In the genomic region with DNA sequence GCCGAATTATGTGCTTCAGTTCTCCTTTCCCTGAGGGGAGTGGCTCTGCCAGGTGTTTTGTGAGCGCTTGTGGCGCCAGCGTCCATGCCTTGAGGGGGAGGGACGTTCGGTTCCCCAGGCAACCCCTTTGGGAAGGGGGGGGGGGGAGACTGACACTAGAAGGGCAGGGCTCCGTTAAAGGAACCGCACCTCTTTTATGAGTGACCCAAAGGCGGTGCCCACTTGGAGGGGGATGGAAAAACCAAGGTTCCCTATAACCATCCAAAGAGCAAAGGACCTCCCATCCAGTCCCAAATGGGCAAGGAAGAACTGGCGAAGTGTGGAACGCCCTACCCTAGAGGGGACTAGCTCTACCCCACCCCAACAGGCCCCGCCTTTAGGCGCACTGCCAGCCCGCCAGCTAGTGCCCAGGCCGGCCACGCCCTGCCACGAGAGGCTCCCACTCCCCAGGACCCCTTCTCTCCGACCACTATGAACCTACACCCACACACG, we compare ENCODE assay signal across 8 mouse cellular contexts. TPM values are rescaled to one million over a fixed set of nuclear protein-coding genes. Genes with fewer than 3 reads are reported as not detected.
A peak's percentile ranks its signal among the peaks of the same experiment; 100 is the strongest.
DNase-seq lines count a peak whose midpoint lies in the region; ATAC-seq and TF ChIP-seq lines count a peak whose summit lies in the region.

No protein-coding gene starts in this region.

- intact Hi-C loops in heart, postnatal 14 days (cut with DNase I): no loop called here

- peak overlapping the region; percentile 83 for H3K27ac ChIP-seq in ES-E14 (ENCODE audit: insufficient read depth, low read depth, low read length, poor library complexity, severe bottlenecking)
- H3K27ac ChIP-seq in small intestine, adult 2 months (ENCODE audit: insufficient read depth, low read depth, low read length): peak overlapping the region; percentile 77

- DNase-seq in ES-E14 (ENCODE audit: low read depth, low spot score): no peak
- DNase-seq in adrenal gland, postnatal 10 days: peak; percentile 80
- DNase-seq in heart, postnatal 14 days: peak; percentile 75 to 76
- peak; percentile 49 to 78 for DNase-seq in kidney, postnatal 36 days
- DNase-seq in layer of hippocampus, adult 9-10 months (ENCODE audit: low spot score): no peak

- in situ Hi-C loops in ES-E14 (cut with MboI; ENCODE audit: low sequenced_read_pairs in 2 of 2, unreplicated experiment in 2 of 2): no loop called here

- H3K9me3 ChIP-seq in ES-E14 (ENCODE audit: control insufficient read depth, insufficient read depth, low read depth, low read length): no peaks in the 10 kb centered on the region
- H3K9me3 ChIP-seq in megakaryocyte, embryonic 14.5 days: no peaks in the 10 kb centered on the region; the same call in 1 of the 2 replicates

- peak overlapping the region; percentile 87 for H3K9ac ChIP-seq in ES-E14 (ENCODE audit: insufficient read depth, low read depth, low read length, poor library complexity, severe bottlenecking)

- peaks cover 0 to 14% of the 10 kb centered on the region in 2 experiments; a peak in 1 of 4 replicates for H3K4me1 ChIP-seq in ES-E14 (ENCODE audit: control insufficient read depth in 2 of 2, insufficient read depth in 2 of 2, low read length in 2 of 2, poor library complexity in 1 of 2)
- peaks cover 34% of the 10 kb centered on the region for H3K4me1 ChIP-seq in megakaryocyte, embryonic 14.5 days
- peaks cover 7% of the 10 kb centered on the region; the same call in 1 of the 2 replicates for H3K4me1 ChIP-seq in small intestine, adult 2 months (ENCODE audit: control insufficient read depth, insufficient read depth, insufficient read length, low read length)

- 11% methylated on average over 18 of the region's 19 CpGs for WGBS in small intestine, adult 2 months

- peak; percentile 83 for ATAC-seq in erythroid progenitor cell, adult 5-6 weeks (replicated peaks; ENCODE audit: low FRiP score, poor library complexity, severe bottlenecking)

- H3K4me3 ChIP-seq in ES-E14 (ENCODE audit: insufficient read depth in 1 of 2, low read depth in 1 of 2, low read length in 2 of 2, poor library complexity in 1 of 2, severe bottlenecking in 1 of 2): peak overlapping the region; percentile 85 to 90
- peak overlapping the region; percentile 90 for H3K4me3 ChIP-seq in megakaryocyte, embryonic 14.5 days (replicated peaks)
- peak overlapping the region; percentile 87 for H3K4me3 ChIP-seq in small intestine, adult 2 months (ENCODE audit: low read depth, low read length)

- TF ChIP-seq CTCF in small intestine, adult 2 months (IDR thresholded peaks at IDR 0.05; ENCODE audit: extremely low read depth, insufficient read length, insufficient replicate concordance, low read depth, low read length): no peak

- H3K36me3 ChIP-seq in ES-E14 (ENCODE audit: control insufficient read depth, insufficient read depth, low read length, poor library complexity, severe bottlenecking): peaks cover 16% of the 10 kb centered on the region
- no peaks in the 10 kb centered on the region for H3K36me3 ChIP-seq in megakaryocyte, embryonic 14.5 days (replicated peaks; ENCODE audit: low read length)
- peaks cover 11% of the 10 kb centered on the region for H3K36me3 ChIP-seq in small intestine, adult 2 months (ENCODE audit: control insufficient read depth, insufficient read depth, low read length)

- peaks cover 28% of the 10 kb centered on the region for H3K27me3 ChIP-seq in megakaryocyte, embryonic 14.5 days (replicated peaks)
- H3K27me3 ChIP-seq in small intestine, adult 2 months (ENCODE audit: control insufficient read depth, insufficient read depth, low read length): no peaks in the 10 kb centered on the region

- TF ChIP-seq POLR2A in small intestine, adult 2 months (IDR thresholded peaks at IDR 0.05; ENCODE audit: low read depth, low read length): no peak

TF ChIP-seq in ES-E14, 5 proteins besides CTCF, POLR2A, EP300 and RAD21:
- TF ChIP-seq MAFK (IDR thresholded peaks at IDR 0.05; ENCODE audit: insufficient read depth, low read depth, low read length) (no peak), HCFC1 (IDR thresholded peaks at IDR 0.05; ENCODE audit: borderline replicate concordance, insufficient read depth, low read length) (no peak), CHD2 (IDR thresholded peaks at IDR 0.05; ENCODE audit: low read depth, low read length) (no peak), ZNF384 (IDR thresholded peaks at IDR 0.05; ENCODE audit: low read depth, low read length) (no peak), ZC3H11A (IDR thresholded peaks at IDR 0.05; ENCODE audit: borderline replicate concordance, low read depth, low read length) (no peak)

RNA-seq across cellular contexts. Expression of gene Plp2, which starts 0.8 kb away (rescaled TPM):
- 278 and 336 TPM in 2 replicates for total RNA-seq in ES-E14 (2012; rRNA removed)
- 10 to 100 TPM; 71.5 to 72.6 TPM for total RNA-seq in adrenal gland, postnatal 10 days (2021)
- 64.6 and 96.2 TPM in 2 replicates for total RNA-seq in erythroid progenitor cell, adult 5-6 weeks (2015; ENCODE audit: low replicate concordance)
- total RNA-seq in erythroid progenitor cell, adult 5-6 weeks (2017; ENCODE audit: low replicate concordance): 9.6 and 18.7 TPM in 2 replicates
- total RNA-seq in heart, postnatal 14 days (2021): 10 to 100 TPM; 43.8 to 58.0 TPM
- 18.5 and 29.3 TPM in 2 replicates for polyA plus RNA-seq in megakaryocyte, embryonic 14.5 days (2012; ENCODE audit: insufficient read depth, low replicate concordance)
- polyA plus RNA-seq in small intestine, adult 2 months (2012; rRNA removed): 99.6 and 138 TPM in 2 replicates

RNA-seq across cellular contexts. Expression of gene Magix, which starts 10.6 kb away (rescaled TPM):
- total RNA-seq in ES-E14 (2012; rRNA removed): 0.11 and 0.36 TPM in 2 replicates
- total RNA-seq in adrenal gland, postnatal 10 days (2021): 1 to 10 TPM; 5.3 to 5.8 TPM
- not detected in 2 replicates for total RNA-seq in erythroid progenitor cell, adult 5-6 weeks (2015; ENCODE audit: low replicate concordance)
- not detected in 2 replicates for total RNA-seq in erythroid progenitor cell, adult 5-6 weeks (2017; ENCODE audit: low replicate concordance)
- 10 to 100 TPM; 18.4 to 21.2 TPM for total RNA-seq in heart, postnatal 14 days (2021)
- not detected in 2 replicates for polyA plus RNA-seq in megakaryocyte, embryonic 14.5 days (2012; ENCODE audit: insufficient read depth, low replicate concordance)
- polyA plus RNA-seq in small intestine, adult 2 months (2012; rRNA removed): 0.90 and 1.5 TPM in 2 replicates

RNA-seq across cellular contexts. Expression of gene Prickle3, which starts 13.4 kb away (rescaled TPM):
- total RNA-seq in ES-E14 (2012; rRNA removed): 1.5 and 2.2 TPM in 2 replicates
- total RNA-seq in adrenal gland, postnatal 10 days (2021): 10 to 100 TPM in 1 of 2 experiments, 1 to 10 TPM in 1; 9.2 to 18.0 TPM
- 0.72 and 1.3 TPM in 2 replicates for total RNA-seq in erythroid progenitor cell, adult 5-6 weeks (2015; ENCODE audit: low replicate concordance)
- total RNA-seq in erythroid progenitor cell, adult 5-6 weeks (2017; ENCODE audit: low replicate concordance): 0.23 and 0.90 TPM in 2 replicates
- total RNA-seq in heart, postnatal 14 days (2021): 10 to 100 TPM; 19.4 to 21.4 TPM
- 3.0 and 5.9 TPM in 2 replicates for polyA plus RNA-seq in megakaryocyte, embryonic 14.5 days (2012; ENCODE audit: insufficient read depth, low replicate concordance)
- 10.3 and 13.0 TPM in 2 replicates for polyA plus RNA-seq in small intestine, adult 2 months (2012; rRNA removed)

RNA-seq across cellular contexts. Expression of gene Gpkow, which starts 26.5 kb away (rescaled TPM):
- total RNA-seq in ES-E14 (2012; rRNA removed): 9.5 and 11.5 TPM in 2 replicates
- total RNA-seq in adrenal gland, postnatal 10 days (2021): 10 to 100 TPM; 38.0 to 40.1 TPM
- total RNA-seq in erythroid progenitor cell, adult 5-6 weeks (2015; ENCODE audit: low replicate concordance): 10.5 and 31.9 TPM in 2 replicates
- total RNA-seq in erythroid progenitor cell, adult 5-6 weeks (2017; ENCODE audit: low replicate concordance): 12.6 and 25.0 TPM in 2 replicates
- total RNA-seq in heart, postnatal 14 days (2021): 10 to 100 TPM; 21.4 to 21.5 TPM
- polyA plus RNA-seq in megakaryocyte, embryonic 14.5 days (2012; ENCODE audit: insufficient read depth, low replicate concordance): 2.4 TPM in 1 of 2 replicates, not detected in the other
- polyA plus RNA-seq in small intestine, adult 2 months (2012; rRNA removed): 2.3 and 3.6 TPM in 2 replicates

RNA-seq across cellular contexts. Expression of gene Syp, which starts 32.2 kb away (rescaled TPM):
- total RNA-seq in ES-E14 (2012; rRNA removed): 1.6 and 4.9 TPM in 2 replicates
- 10 to 100 TPM; 44.4 to 58.6 TPM for total RNA-seq in adrenal gland, postnatal 10 days (2021)
- total RNA-seq in erythroid progenitor cell, adult 5-6 weeks (2015; ENCODE audit: low replicate concordance): not detected in 2 replicates
- 0.51 TPM in 1 of 2 replicates, not detected in the other for total RNA-seq in erythroid progenitor cell, adult 5-6 weeks (2017; ENCODE audit: low replicate concordance)
- 1 to 10 TPM; 1.4 to 1.8 TPM for total RNA-seq in heart, postnatal 14 days (2021)
- polyA plus RNA-seq in megakaryocyte, embryonic 14.5 days (2012; ENCODE audit: insufficient read depth, low replicate concordance): 1.4 TPM in 1 of 2 replicates, not detected in the other
- 2.4 and 3.2 TPM in 2 replicates for polyA plus RNA-seq in small intestine, adult 2 months (2012; rRNA removed)

Comparison
In these comparisons a context has a peak if more than half of its experiments do, and no peak if none do; other contexts are left out.
1. DNase-seq: peak in adrenal gland, postnatal 10 days (single experiment), heart, postnatal 14 days (2 of 2) and kidney, postnatal 36 days (2 of 2); none in ES-E14 (single experiment) and layer of hippocampus, adult 9-10 months (single experiment).
2. Peak in every context shown above with its lines, with median percentiles within 50 percentile points of each other: H3K4me3 ChIP-seq.